Mouse (Mus musculus): ENCODE data around the gene Gtf3c5. TPM values are rescaled to one million over a fixed set of nuclear protein-coding genes. Genes with fewer than 3 reads are reported as not detected.
A peak's percentile ranks its signal among the peaks of the same experiment; 100 is the strongest.

The Gtf3c5 gene
- polyA plus RNA-seq, 1 experiment from 2014 or later, result 28.0 TPM

- H3K4me1 ChIP-seq (ENCODE audit: control insufficient read depth, insufficient read depth, low read length), result no peaks in the 10 kb centered on the region
- H3K27me3 ChIP-seq (ENCODE audit: control insufficient read depth, insufficient read depth, low read length), result no peaks in the 10 kb centered on the region
- no peaks in the 10 kb centered on the region for H3K9me3 ChIP-seq (ENCODE audit: control insufficient read depth, low read length)
- no peak within 1 kb of the TSS for H3K9ac ChIP-seq (replicated peaks; ENCODE audit: low read depth, low read length)
- H3K27ac ChIP-seq (ENCODE audit: low read depth, low read length), result no peak within 1 kb of the TSS
- H3K36me3 ChIP-seq (ENCODE audit: control insufficient read depth, insufficient read depth, low read length), result peaks cover 13% of the 10 kb centered on the region; the same call in 1 of the 2 replicates
- no peak for ATAC-seq (ENCODE audit: low read depth)
- H3K4me2 ChIP-seq (ENCODE audit: low read depth, low read length), result no peak within 1 kb of the TSS
- WGBS, result 72% methylated on average over 6 of the region's 6 CpGs
- H3K4me3 ChIP-seq (ENCODE audit: low read depth, low read length), result no peak within 1 kb of the TSS
These were observed 20.2 kb downstream of the Gtf3c5 start, which contains the start of gene Cel for GRCm38 (mm10) chr2:28563303-28563702. Gene Cel (minus strand): TSS chr2:28563403.

GRCm38 (mm10) chr2:28557452-28557851 is 26.1 kb downstream of the Gtf3c5 start:
- 90% methylated on average over 5 of the region's 5 CpGs for WGBS
- no peak for ATAC-seq (ENCODE audit: low read depth)

GRCm38 (mm10) chr2:28552301-28552700 is 31.2 kb downstream of the Gtf3c5 start:
- Histone ChIP-seq H3K4me3 (ENCODE audit: low read depth, low read length) (no peak overlapping the region), H3K4me1 (ENCODE audit: control insufficient read depth, insufficient read depth, low read length) (no peaks in the 10 kb centered on the region), H3K9ac (replicated peaks; ENCODE audit: low read depth, low read length) (no peak overlapping the region), H3K36me3 (ENCODE audit: control insufficient read depth, insufficient read depth, low read length) (peaks cover 55% of the 10 kb centered on the region), H3K9me3 (ENCODE audit: control insufficient read depth, low read length) (no peaks in the 10 kb centered on the region), H3K27me3 (ENCODE audit: control insufficient read depth, insufficient read depth, low read length) (no peaks in the 10 kb centered on the region), H3K4me2 (ENCODE audit: low read depth, low read length) (no peak overlapping the region), H3K27ac (ENCODE audit: low read depth, low read length) (no peak overlapping the region)
- ATAC-seq (ENCODE audit: low read depth), result no peak
- WGBS, result 90% methylated on average over 5 of the region's 5 CpGs

More at GRCm38 (mm10) chr2:28557452-28557851, 26.1 kb downstream of the Gtf3c5 start:
- no peaks in the 10 kb centered on the region for H3K9me3 ChIP-seq (ENCODE audit: control insufficient read depth, low read length)
- H3K27ac ChIP-seq (ENCODE audit: low read depth, low read length), result no peak overlapping the region
- no peaks in the 10 kb centered on the region for H3K27me3 ChIP-seq (ENCODE audit: control insufficient read depth, insufficient read depth, low read length)
- H3K9ac ChIP-seq (replicated peaks; ENCODE audit: low read depth, low read length), result no peak overlapping the region
- peaks cover 12% of the 10 kb centered on the region for H3K36me3 ChIP-seq (ENCODE audit: control insufficient read depth, insufficient read depth, low read length)
- H3K4me2 ChIP-seq (ENCODE audit: low read depth, low read length), result no peak overlapping the region
- H3K4me1 ChIP-seq (ENCODE audit: control insufficient read depth, insufficient read depth, low read length), result no peaks in the 10 kb centered on the region
- H3K4me3 ChIP-seq (ENCODE audit: low read depth, low read length), result no peak overlapping the region

DNA sequence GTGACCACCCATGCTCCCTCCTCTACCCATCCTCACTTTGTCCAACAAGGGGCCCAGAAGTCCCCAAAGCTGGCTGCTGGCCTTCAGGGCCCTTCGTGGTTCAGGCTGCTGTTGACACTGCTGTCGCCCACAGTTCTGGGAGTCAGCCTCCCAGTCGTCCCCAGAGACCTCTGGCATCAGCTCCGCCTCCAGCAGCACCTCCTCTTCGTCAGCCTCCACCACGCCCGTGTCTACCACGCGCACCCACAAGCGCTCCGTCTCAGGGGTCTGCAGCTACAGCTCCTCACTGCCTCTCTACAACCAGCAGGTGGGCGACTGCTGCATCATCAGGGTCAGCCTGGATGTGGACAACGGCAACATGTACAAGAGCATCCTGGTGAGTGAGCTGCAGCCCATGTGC is 34.4 kb downstream of the Gtf3c5 start:
- no peaks in the 10 kb centered on the region for H3K4me1 ChIP-seq (ENCODE audit: control insufficient read depth, insufficient read depth, low read length)
- H3K27ac ChIP-seq (ENCODE audit: low read depth, low read length), result no peak overlapping the region
- no peaks in the 10 kb centered on the region for H3K27me3 ChIP-seq (ENCODE audit: control insufficient read depth, insufficient read depth, low read length)
- no peaks in the 10 kb centered on the region for H3K9me3 ChIP-seq (ENCODE audit: control insufficient read depth, low read length)
- no peak overlapping the region for H3K4me3 ChIP-seq (ENCODE audit: low read depth, low read length)
- no peak overlapping the region for H3K4me2 ChIP-seq (ENCODE audit: low read depth, low read length)
- H3K36me3 ChIP-seq (ENCODE audit: control insufficient read depth, insufficient read depth, low read length), result peaks cover 84% of the 10 kb centered on the region
- 92% methylated on average over 13 of the region's 13 CpGs for WGBS
- ATAC-seq (ENCODE audit: low read depth), result no peak
- no peak overlapping the region for H3K9ac ChIP-seq (replicated peaks; ENCODE audit: low read depth, low read length)

DNA sequence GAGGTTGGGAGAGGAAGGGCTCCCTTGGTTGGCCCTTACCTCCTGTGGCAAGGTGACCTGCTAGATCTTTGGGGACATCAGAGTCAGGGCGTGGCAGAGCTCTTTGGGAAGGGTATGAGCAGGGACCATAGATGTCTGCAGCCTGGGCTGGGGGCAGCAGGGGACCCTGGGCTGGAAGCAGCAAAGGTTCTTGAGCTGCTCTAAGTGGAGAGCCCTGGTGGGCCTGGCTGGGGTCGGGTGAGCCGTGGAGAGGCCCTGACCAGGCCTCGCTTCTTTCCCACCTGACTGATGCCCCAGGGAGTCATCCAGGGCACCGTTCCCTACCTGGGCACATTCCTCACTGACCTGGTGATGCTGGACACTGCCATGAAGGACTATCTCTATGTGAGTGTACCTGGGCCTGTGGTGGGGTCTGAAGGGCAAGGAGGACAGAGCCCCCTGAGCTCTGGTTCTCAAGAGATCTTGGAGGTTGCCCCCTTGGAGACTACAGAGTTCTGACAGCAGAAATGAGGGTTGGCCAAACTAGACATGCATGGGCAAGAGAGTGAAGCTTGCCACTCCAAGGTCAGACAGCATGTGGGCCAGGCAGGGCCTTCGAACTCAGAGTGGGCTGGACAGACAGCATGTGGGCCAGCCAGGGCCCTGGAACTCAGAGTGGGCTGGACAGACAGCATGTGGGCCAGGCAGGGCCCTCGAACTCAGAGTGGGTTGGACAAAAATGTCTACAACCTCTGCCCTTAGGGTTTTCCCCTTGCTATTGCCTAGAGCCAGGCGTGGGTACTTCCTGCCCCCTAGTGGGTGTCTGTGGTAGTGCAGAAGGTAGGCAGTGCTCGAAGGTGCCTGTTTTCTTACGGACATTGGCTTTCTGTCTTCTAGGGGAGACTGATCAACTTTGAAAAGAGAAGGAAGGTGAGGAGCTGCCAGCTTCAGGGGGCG is 36.0 kb downstream of the Gtf3c5 start:
- Histone ChIP-seq H3K9me3 (ENCODE audit: control insufficient read depth, low read length) (no peaks in the 10 kb centered on the region), H3K9ac (replicated peaks; ENCODE audit: low read depth, low read length) (no peak overlapping the region), H3K27ac (ENCODE audit: low read depth, low read length) (no peak overlapping the region), H3K36me3 (ENCODE audit: control insufficient read depth, insufficient read depth, low read length) (peaks cover 86% of the 10 kb centered on the region), H3K4me3 (ENCODE audit: low read depth, low read length) (no peak overlapping the region), H3K27me3 (ENCODE audit: control insufficient read depth, insufficient read depth, low read length) (no peaks in the 10 kb centered on the region), H3K4me1 (ENCODE audit: control insufficient read depth, insufficient read depth, low read length) (no peaks in the 10 kb centered on the region), H3K4me2 (ENCODE audit: low read depth, low read length) (no peak overlapping the region)
- peak; percentile 35; the same call in 1 of the 2 replicates for ATAC-seq (ENCODE audit: low read depth)
- 55% methylated on average over 11 of the region's 11 CpGs for WGBS

- ATAC-seq (ENCODE audit: low read depth), result no peak
- Histone ChIP-seq H3K9me3 (ENCODE audit: control insufficient read depth, low read length) (no peaks in the 10 kb centered on the region), H3K9ac (replicated peaks; ENCODE audit: low read depth, low read length) (no peak overlapping the region), H3K4me3 (ENCODE audit: low read depth, low read length) (no peak overlapping the region), H3K4me2 (ENCODE audit: low read depth, low read length) (no peak overlapping the region), H3K4me1 (ENCODE audit: control insufficient read depth, insufficient read depth, low read length) (no peaks in the 10 kb centered on the region), H3K27me3 (ENCODE audit: control insufficient read depth, insufficient read depth, low read length) (no peaks in the 10 kb centered on the region), H3K27ac (ENCODE audit: low read depth, low read length) (no peak overlapping the region), H3K36me3 (ENCODE audit: control insufficient read depth, insufficient read depth, low read length) (peaks cover 83% of the 10 kb centered on the region)
- WGBS, result 77% methylated on average over 6 of the region's 6 CpGs
These were observed 37.0 kb downstream of the Gtf3c5 start for GRCm38 (mm10) chr2:28546560-28546959.

GRCm38 (mm10) chr2:28545976-28546375 is 37.6 kb downstream of the Gtf3c5 start:
- H3K9me3 ChIP-seq (ENCODE audit: control insufficient read depth, low read length), result no peaks in the 10 kb centered on the region
- H3K36me3 ChIP-seq (ENCODE audit: control insufficient read depth, insufficient read depth, low read length), result peaks cover 77% of the 10 kb centered on the region
- no peaks in the 10 kb centered on the region for H3K27me3 ChIP-seq (ENCODE audit: control insufficient read depth, insufficient read depth, low read length)
- no peak overlapping the region for H3K27ac ChIP-seq (ENCODE audit: low read depth, low read length)
- H3K4me2 ChIP-seq (ENCODE audit: low read depth, low read length), result no peak overlapping the region
- no peak overlapping the region for H3K9ac ChIP-seq (replicated peaks; ENCODE audit: low read depth, low read length)
- no peak overlapping the region for H3K4me3 ChIP-seq (ENCODE audit: low read depth, low read length)
- no peak for ATAC-seq (ENCODE audit: low read depth)
- no peaks in the 10 kb centered on the region for H3K4me1 ChIP-seq (ENCODE audit: control insufficient read depth, insufficient read depth, low read length)

DNA sequence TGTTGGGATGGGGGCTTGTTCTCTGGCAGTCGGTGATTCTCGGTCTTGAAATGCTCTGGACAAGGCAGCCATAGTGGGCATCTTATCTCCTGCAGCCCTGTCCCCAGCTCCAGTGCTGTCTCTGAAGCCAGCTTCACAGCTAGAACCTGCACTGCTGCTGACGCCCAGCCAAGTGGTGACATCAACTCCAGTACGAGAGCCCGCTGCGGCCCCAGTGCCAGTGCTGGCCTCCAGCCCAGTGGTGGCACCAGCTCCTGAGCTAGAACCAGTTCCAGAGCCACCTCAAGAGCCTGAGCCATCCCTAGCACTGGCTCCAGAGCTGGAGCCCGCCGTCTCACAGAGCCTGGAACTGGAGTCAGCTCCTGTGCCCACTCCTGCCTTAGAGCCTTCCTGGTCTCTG is 39.7 kb downstream of the Gtf3c5 start:
- Histone ChIP-seq H3K27me3 (ENCODE audit: control insufficient read depth, insufficient read depth, low read length) (no peaks in the 10 kb centered on the region), H3K36me3 (ENCODE audit: control insufficient read depth, insufficient read depth, low read length) (peaks cover 61% of the 10 kb centered on the region), H3K9me3 (ENCODE audit: control insufficient read depth, low read length) (no peaks in the 10 kb centered on the region), H3K27ac (ENCODE audit: low read depth, low read length) (no peak overlapping the region), H3K4me1 (ENCODE audit: control insufficient read depth, insufficient read depth, low read length) (peaks cover 14% of the 10 kb centered on the region), H3K4me2 (ENCODE audit: low read depth, low read length) (no peak overlapping the region), H3K4me3 (ENCODE audit: low read depth, low read length) (no peak overlapping the region), H3K9ac (replicated peaks; ENCODE audit: low read depth, low read length) (no peak overlapping the region)
- no peak for ATAC-seq (ENCODE audit: low read depth)
- WGBS, result 87% methylated on average over 8 of the region's 8 CpGs

GRCm38 (mm10) chr2:28540587-28541227 is 42.8 kb downstream of the Gtf3c5 start:
- H3K9me3 ChIP-seq (ENCODE audit: control insufficient read depth, low read length), result no peaks in the 10 kb centered on the region
- no peak overlapping the region for H3K9ac ChIP-seq (replicated peaks; ENCODE audit: low read depth, low read length)
- H3K4me1 ChIP-seq (ENCODE audit: control insufficient read depth, insufficient read depth, low read length), result peaks cover 41% of the 10 kb centered on the region

More at GRCm38 (mm10) chr2:28540587-28541227, 42.8 kb downstream of the Gtf3c5 start:
- Histone ChIP-seq H3K4me2 (ENCODE audit: low read depth, low read length) (no peak overlapping the region), H3K27ac (ENCODE audit: low read depth, low read length) (no peak overlapping the region), H3K36me3 (ENCODE audit: control insufficient read depth, insufficient read depth, low read length) (peaks cover 36% of the 10 kb centered on the region), H3K27me3 (ENCODE audit: control insufficient read depth, insufficient read depth, low read length) (no peaks in the 10 kb centered on the region), H3K4me3 (ENCODE audit: low read depth, low read length) (no peak overlapping the region)
- no peak for ATAC-seq (ENCODE audit: low read depth)
- WGBS, result 88% methylated on average over 8 of the region's 8 CpGs
